12 mouse cellular contexts compared by ENCODE assay signal in the genomic region with DNA sequence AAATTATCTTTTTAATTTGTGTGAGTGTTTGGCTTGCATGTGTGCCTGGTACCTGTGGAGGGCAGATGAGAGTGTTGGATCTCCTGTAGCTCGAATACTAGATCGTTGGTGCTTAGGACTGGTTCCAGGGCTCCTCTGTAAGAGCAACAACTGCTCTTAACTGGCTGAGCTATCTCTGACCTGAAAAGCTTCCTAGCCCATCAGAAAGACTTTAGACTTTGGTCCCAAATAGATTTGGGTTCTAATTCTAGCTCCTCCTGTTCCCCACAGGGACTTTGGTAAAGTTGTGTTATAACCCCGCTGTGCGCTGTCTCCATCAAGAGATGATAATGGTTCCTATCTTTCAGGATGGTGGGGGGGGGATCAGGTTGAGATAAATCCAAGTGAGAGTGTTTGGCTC. TPM values are rescaled to one million over a fixed set of nuclear protein-coding genes. Genes with fewer than 3 reads are reported as not detected.
DNase-seq lines count a peak whose midpoint lies in the region; ATAC-seq and TF ChIP-seq lines count a peak whose summit lies in the region.
"Had no signal": no experiment of that assay in that cellular context is flagged by ENCODE, and none has a peak within 500 bp of the region (broad histone marks: within the 10 kb centered on the region; RNA-seq: fewer than 3 reads in every experiment).

No protein-coding gene starts in this region.

- H3K79me2 ChIP-seq in liver, adult 2 months (ENCODE audit: control insufficient read depth, insufficient read depth, low read length) = peaks cover 31% of the 10 kb centered on the region; the same call in 1 of the 2 replicates

- WGBS in heart, embryonic 14.5 days = 74% methylated on average over 4 of the region's 4 CpGs
- WGBS in liver, adult 2 months = 16% methylated on average over 4 of the region's 4 CpGs
- WGBS in intestine, embryonic 16.5 days = 85% methylated on average over 4 of the region's 4 CpGs
- WGBS in olfactory bulb, adult 2 months = 87% methylated on average over 4 of the region's 4 CpGs
- 84% methylated on average over 4 of the region's 4 CpGs for WGBS in lung, postnatal 0 days

- H3K9ac ChIP-seq in heart, embryonic 14.5 days (ENCODE audit: low read length) = no peak overlapping the region
- H3K9ac ChIP-seq in liver, adult 2 months (ENCODE audit: low read depth, low read length) = peak overlapping the region; percentile 95
- peak overlapping the region; percentile 36 for H3K9ac ChIP-seq in intestine, embryonic 16.5 days (ENCODE audit: low read depth, low read length)
- no peak overlapping the region for H3K9ac ChIP-seq in lung, postnatal 0 days (replicated peaks; ENCODE audit: low read depth)

- no peak for ATAC-seq in heart, embryonic 14.5 days (ENCODE audit: insufficient number of reproducible peaks, insufficient read depth, low FRiP score, low read depth)
- ATAC-seq in intestine, embryonic 16.5 days = no peak
- no peak for ATAC-seq in lung, postnatal 0 days
- ATAC-seq: CD4-positive, CD25-positive, alpha-beta regulatory T cell, adult 4 months; Patski had no signal

- TF ChIP-seq POLR2A in liver, adult 2 months (IDR thresholded peaks at IDR 0.05; ENCODE audit: extremely low read depth, insufficient read depth, low read length) = no peak
- TF ChIP-seq POLR2A in olfactory bulb, adult 2 months (IDR thresholded peaks at IDR 0.05; ENCODE audit: insufficient read depth, low read depth, low read length) = no peak

- TF ChIP-seq CTCF in liver, adult 2 months (IDR thresholded peaks at IDR 0.05; ENCODE audit: low read depth, low read length) = peak; percentile 16; the same call in 1 of the 2 replicates
- no peak for TF ChIP-seq CTCF in olfactory bulb, adult 2 months (IDR thresholded peaks at IDR 0.05; ENCODE audit: insufficient read depth, low read depth, low read length)
- TF ChIP-seq CTCF in lung, postnatal 0 days (IDR thresholded peaks at IDR 0.05) = no peak

- peak overlapping the region in 1 of 2 experiments; percentile 69; a peak in 1 of 4 replicates for H3K4me3 ChIP-seq in heart, embryonic 14.5 days (ENCODE audit: control insufficient read depth in 1 of 2, insufficient read depth in 1 of 2, low read depth in 1 of 2, low read length in 2 of 2)
- peak overlapping the region; percentile 89 for H3K4me3 ChIP-seq in liver, adult 2 months (ENCODE audit: insufficient read depth, low read depth, low read length)
- peak overlapping the region; percentile 92 for H3K4me3 ChIP-seq in intestine, embryonic 16.5 days (ENCODE audit: low read length)
- peak overlapping the region; percentile 95; the same call in 1 of the 2 replicates for H3K4me3 ChIP-seq in olfactory bulb, adult 2 months (ENCODE audit: insufficient read depth, low read depth, low read length)
- no peak overlapping the region for H3K4me3 ChIP-seq in lung, postnatal 0 days (ENCODE audit: low read depth, low read length)

- no peaks in the 10 kb centered on the region for H3K27me3 ChIP-seq in heart, embryonic 14.5 days (ENCODE audit: control insufficient read depth, insufficient read depth, low read length)
- no peaks in the 10 kb centered on the region for H3K27me3 ChIP-seq in liver, adult 2 months (ENCODE audit: control insufficient read depth, insufficient read depth, low read length)
- H3K27me3 ChIP-seq in intestine, embryonic 16.5 days (replicated peaks; ENCODE audit: control insufficient read depth, insufficient read depth, low read length) = no peaks in the 10 kb centered on the region
- no peaks in the 10 kb centered on the region for H3K27me3 ChIP-seq in lung, postnatal 0 days (replicated peaks; ENCODE audit: insufficient read depth, low read length)
- H3K27me3 ChIP-seq: Patski had no signal

- no peak for DNase-seq in heart, adult 8-10 months (ENCODE audit: low spot score)
- DNase-seq in liver, adult 2 months (ENCODE audit: extremely low read depth, low read depth, low spot score) = peak; percentile 98
- no peak for DNase-seq in liver
- DNase-seq in frontal cortex, postnatal 25 days (ENCODE audit: low spot score in 2 of 2) = no peak
- DNase-seq in lung, postnatal 0 days (ENCODE audit: low spot score) = no peak
- DNase-seq: kidney, adult 11 months; thymus, adult 2 months had no signal

- H3K4me2 ChIP-seq in heart, embryonic 14.5 days (ENCODE audit: low read length) = peak overlapping the region; percentile 83
- peak overlapping the region; percentile 66 for H3K4me2 ChIP-seq in intestine, embryonic 16.5 days (ENCODE audit: low read depth, low read length)
- H3K4me2 ChIP-seq in lung, postnatal 0 days (replicated peaks; ENCODE audit: low read depth, low read length) = no peak overlapping the region

- H3K9me3 ChIP-seq in heart, embryonic 14.5 days (ENCODE audit: control insufficient read depth, low read length) = no peaks in the 10 kb centered on the region
- no peaks in the 10 kb centered on the region for H3K9me3 ChIP-seq in intestine, embryonic 16.5 days (ENCODE audit: control insufficient read depth, low read length)
- H3K9me3 ChIP-seq in lung, postnatal 0 days (ENCODE audit: low read length) = no peaks in the 10 kb centered on the region

- no peak overlapping the region for H3K27ac ChIP-seq in heart, embryonic 14.5 days (replicated peaks in 1 of 2; ENCODE audit: control insufficient read depth in 1 of 2, insufficient read depth in 1 of 2, low read depth in 2 of 2, low read length in 2 of 2)
- H3K27ac ChIP-seq in liver, adult 2 months (replicated peaks; ENCODE audit: insufficient read depth, low read depth, low read length) = peak overlapping the region; percentile 88
- no peak overlapping the region for H3K27ac ChIP-seq in intestine, embryonic 16.5 days (ENCODE audit: low read length)
- peak overlapping the region; percentile 86; the same call in 1 of the 2 replicates for H3K27ac ChIP-seq in olfactory bulb, adult 2 months (ENCODE audit: insufficient read depth, low read depth, low read length)
- no peak overlapping the region for H3K27ac ChIP-seq in lung, postnatal 0 days (ENCODE audit: low read length)

- H3K4me1 ChIP-seq in heart, embryonic 14.5 days (ENCODE audit: control insufficient read depth in 2 of 2, insufficient read depth in 2 of 2, low read length in 2 of 2) = peaks cover 17 to 20% of the 10 kb centered on the region in 2 experiments; a peak in 3 of 4 replicates
- H3K4me1 ChIP-seq in liver, adult 2 months (ENCODE audit: control insufficient read depth, insufficient read depth, low read length) = peaks cover 35% of the 10 kb centered on the region
- peaks cover 60% of the 10 kb centered on the region for H3K4me1 ChIP-seq in intestine, embryonic 16.5 days (ENCODE audit: control insufficient read depth, insufficient read depth, low read length)
- H3K4me1 ChIP-seq in olfactory bulb, adult 2 months (ENCODE audit: control insufficient read depth, insufficient read depth, low read length) = peaks cover 58% of the 10 kb centered on the region
- peaks cover 29% of the 10 kb centered on the region; the same call in 1 of the 2 replicates for H3K4me1 ChIP-seq in lung, postnatal 0 days (ENCODE audit: insufficient read depth, low read depth, low read length)

- H3K36me3 ChIP-seq in heart, embryonic 14.5 days (ENCODE audit: control insufficient read depth, insufficient read depth, low read length) = no peaks in the 10 kb centered on the region
- no peaks in the 10 kb centered on the region for H3K36me3 ChIP-seq in liver, adult 2 months (ENCODE audit: control insufficient read depth, insufficient read depth, low read length)
- no peaks in the 10 kb centered on the region for H3K36me3 ChIP-seq in intestine, embryonic 16.5 days (ENCODE audit: control insufficient read depth, insufficient read depth, low read length)
- no peaks in the 10 kb centered on the region for H3K36me3 ChIP-seq in lung, postnatal 0 days (ENCODE audit: insufficient read depth, low read length)

- TF ChIP-seq EP300 in lung, postnatal 0 days (IDR thresholded peaks at IDR 0.05) = no peak

RNA-seq across cellular contexts. Expression of a gene that starts 2.0 kb away (rescaled TPM):
- polyA plus RNA-seq in heart, embryonic 14.5 days (2014; fragmentation: Nextera tagmentation; extraction: Ambion mirVana) = 92.8 and 94.3 TPM in 2 replicates
- total RNA-seq in heart, adult 8-10 months (2022) = 100 to 1,000 TPM; 101 to 124 (median 116) TPM
- 430 and 630 TPM in 2 replicates for total RNA-seq in liver, adult 2 months (2014; rRNA removed)
- polyA plus RNA-seq in liver, adult 2 months (2012; rRNA removed) = 55.2 and 213 TPM in 2 replicates
- polyA plus RNA-seq in intestine, embryonic 16.5 days (2015; fragmentation: Nextera tagmentation; extraction: Ambion mirVana) = 56.0 and 63.0 TPM in 2 replicates
- not detected in 2 replicates for polyA plus RNA-seq in olfactory bulb, adult 2 months (2012; ENCODE audit: insufficient read depth, insufficient read length, low replicate concordance, missing spikeins)
- polyA plus RNA-seq in lung, postnatal 0 days (2015; fragmentation: Nextera tagmentation; extraction: Ambion mirVana) = 65.7 and 80.9 TPM in 2 replicates

Comparison
In these comparisons a context has a peak if more than half of its experiments do, and no peak if none do; other contexts are left out.
1. H3K27ac ChIP-seq: peak in liver, adult 2 months (single experiment) and olfactory bulb, adult 2 months (single experiment); none in heart, embryonic 14.5 days (0 of 2), intestine, embryonic 16.5 days (single experiment) and lung, postnatal 0 days (single experiment).
2. H3K9ac ChIP-seq: peak in liver, adult 2 months (single experiment) and intestine, embryonic 16.5 days (single experiment); none in heart, embryonic 14.5 days (single experiment) and lung, postnatal 0 days (single experiment).